Mouse (Mus musculus) CD8-positive naive resting alpha-beta T cell, adult 2 months (primary cell): ENCODE data around the gene Mis12.

Experiments
- DNase-seq, 2 experiments: peaks; one replicate each; pipeline ENCODE4 v3.0.0; 2022; ENCODE audit warnings: low read depth in 2 of 2, low spot score in 2 of 2

The Mis12 gene

GRCm38 (mm10) chr11:71017051-71017450 lies 2.4 kb upstream of the Mis12 start:
- DNase-seq = no peak

- DNase-seq = no peak
These were observed 803 bp upstream of the Mis12 start for GRCm38 (mm10) chr11:71018416-71019200.

DNA sequence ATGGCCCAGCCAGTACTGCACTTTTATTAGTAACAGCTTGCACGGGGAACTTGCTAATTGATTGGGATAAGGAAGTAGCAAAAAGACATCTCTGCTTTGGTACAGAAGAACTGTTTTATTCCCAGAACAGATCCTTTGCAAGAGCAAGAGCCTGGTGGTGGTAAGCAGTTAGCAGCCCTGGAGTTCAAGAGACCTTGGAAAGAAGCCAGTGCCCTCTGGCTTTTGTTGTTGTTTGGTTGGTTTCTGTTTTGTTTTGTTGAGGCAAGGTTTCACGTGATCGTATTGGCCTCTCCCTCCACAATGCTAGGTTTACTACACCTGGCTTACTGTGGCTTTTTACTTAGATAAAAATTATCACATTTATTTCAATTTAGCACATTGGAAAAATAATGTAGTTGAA lies 8.9 kb downstream of the Mis12 start:
- no peak for DNase-seq

DNA sequence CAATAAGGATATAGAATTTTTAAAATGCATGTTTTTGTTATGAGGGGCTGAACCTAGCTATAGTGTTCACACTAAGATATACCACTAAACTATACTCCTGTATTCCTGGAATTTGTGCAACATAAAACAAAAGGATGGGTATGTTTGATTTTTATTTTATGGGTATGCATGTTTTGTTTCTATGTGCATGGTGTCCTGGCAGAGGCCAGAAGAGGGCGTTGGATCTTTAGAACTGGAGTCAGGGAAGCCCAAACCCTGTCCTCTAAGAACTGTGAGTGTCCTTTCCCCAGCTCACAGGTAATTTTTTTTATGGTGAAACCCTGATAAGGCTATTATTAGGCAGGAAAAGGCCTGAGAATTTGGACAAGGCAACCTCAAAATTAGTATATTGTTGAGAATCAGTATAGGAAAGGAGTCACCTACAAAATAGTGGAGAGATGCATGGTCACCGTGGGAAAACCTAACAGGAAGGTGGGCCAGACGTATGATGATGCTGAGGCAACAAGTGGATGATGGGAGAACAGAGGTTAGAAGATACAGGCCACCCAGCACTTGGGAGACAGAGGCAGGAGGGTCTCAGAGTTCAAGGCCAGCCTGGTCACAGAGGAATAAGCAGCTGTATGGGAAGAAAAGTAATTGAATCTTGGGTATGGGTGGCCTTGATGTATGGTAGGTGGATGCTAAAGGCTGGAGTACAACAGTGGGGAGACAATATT lies 10.2 kb downstream of the Mis12 start:
- no peak for DNase-seq

- no peak for DNase-seq
These were observed 12.7 kb downstream of the Mis12 start for GRCm38 (mm10) chr11:71032070-71032469.

DNA sequence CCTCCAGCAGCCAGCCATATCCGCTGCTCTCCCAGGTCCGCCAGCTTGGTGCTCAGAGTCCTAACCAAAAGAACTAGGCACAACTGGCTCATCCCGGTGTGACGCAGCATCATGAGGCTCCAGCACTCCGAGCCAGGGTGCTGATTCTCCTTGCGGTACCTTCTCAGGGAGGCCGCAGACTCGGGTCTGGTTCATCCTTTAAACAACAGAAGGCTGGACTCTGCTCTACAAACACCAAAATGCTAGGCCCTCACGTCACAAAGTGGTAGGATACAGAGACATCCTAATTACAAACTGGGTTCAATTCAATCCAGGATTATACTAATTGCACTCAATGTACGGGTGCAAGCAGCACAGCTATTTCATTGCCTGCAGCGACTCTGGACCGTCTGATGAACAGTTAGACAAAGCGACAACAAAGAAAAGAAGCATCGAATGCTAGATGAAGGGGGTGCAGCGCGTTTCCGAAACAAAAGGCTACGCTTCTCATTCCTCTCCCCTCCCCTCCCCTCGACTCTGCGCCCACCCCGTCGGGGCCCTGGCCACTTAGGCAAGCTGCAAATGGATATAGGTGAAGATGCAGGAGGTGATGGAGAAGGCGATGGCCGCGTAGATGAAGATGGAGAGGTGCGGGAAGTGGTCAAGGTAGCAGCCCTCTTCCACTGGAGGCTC lies 13.2 kb downstream of the Mis12 start:
- DNase-seq = no peak

GRCm38 (mm10) chr11:71033163-71033761 lies 13.9 kb downstream of the Mis12 start, which contains the start of gene 6330403K07Rik:
6330403K07Rik (minus strand) TSS chr11:71033513.
- no peak for DNase-seq

DNA sequence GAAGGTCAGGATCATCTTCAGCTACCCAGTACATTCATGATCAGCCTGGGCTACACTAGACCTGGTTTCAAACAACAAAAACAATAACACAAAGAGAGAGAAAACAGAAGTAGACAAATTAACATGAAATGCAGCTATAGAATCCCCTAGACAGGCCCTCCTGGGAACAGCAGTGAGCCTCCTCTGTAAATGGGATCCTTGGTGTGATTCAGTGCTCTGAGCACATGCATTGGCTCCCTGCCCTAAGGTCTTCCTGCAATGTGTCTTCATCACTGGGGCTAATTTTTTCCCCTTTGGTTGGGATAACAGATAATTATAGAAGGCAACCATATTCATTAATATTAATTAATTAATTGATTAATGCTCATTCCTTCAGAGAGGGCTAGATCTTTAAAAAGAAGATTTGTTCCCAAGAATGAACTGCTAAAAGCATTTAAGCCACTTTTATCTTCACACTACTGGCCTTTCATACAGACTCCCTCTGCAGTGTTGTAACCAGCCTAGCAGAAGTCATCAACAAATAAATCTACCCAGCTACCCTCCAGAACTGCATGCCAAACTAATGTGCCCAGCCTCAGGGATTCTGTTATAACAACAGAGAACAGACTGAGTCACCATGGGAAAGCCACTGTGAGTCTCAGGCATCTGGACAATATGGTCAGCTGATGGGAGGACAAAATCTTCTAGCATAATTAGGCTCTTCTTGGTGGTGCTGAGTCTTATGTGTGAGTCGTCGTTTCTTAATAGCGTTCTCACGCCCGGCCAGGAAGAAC lies 20.3 kb downstream of the Mis12 start:
- no peak for DNase-seq

DNA sequence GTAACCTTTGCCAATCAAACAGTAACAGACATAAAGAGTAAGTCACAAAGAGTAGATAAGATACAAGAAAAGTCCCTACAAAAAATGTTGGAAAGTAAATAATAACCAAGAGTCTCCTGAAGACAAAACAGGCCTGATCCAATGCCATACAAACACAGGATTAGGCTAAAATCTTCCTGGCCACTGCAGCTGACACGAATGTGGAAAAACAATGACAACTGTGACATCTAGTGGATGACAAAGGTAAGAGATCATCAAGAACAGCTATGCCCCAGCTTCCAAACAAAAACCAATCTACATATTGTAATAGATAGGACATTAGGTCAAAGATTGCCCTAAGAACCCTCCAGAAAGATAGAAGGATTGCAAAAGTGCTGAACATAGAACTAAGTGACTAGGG lies 33.1 kb downstream of the Mis12 start:
- DNase-seq = no peak

DNA sequence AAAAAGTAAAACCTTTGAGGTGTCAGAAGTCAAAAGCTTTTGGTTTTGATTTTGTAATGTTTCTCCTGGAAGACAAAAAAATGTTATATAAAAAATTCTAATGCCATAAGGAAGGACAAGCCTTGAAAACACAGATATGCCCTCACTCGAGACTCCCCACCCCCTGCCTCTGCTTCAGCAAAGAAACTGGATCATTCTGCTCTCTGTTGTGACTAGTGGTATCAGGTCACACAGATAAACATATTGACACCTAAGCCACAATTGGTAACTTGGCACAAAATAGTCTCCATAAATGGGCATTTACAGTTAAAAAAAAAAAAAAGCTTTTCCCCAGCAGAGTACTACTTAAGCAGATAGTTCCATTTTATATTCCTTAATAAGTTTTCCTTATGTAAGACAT lies 56.9 kb downstream of the Mis12 start:
- no peak for DNase-seq
